Mouse (Mus musculus): Measurements from ENCODE around the gene Scnn1a. TPM values are rescaled to one million over a fixed set of nuclear protein-coding genes. Genes with fewer than 3 reads are reported as not detected.

Gene Scnn1a
- polyA plus RNA-seq, 1 experiment from 2014 or later: 1.1 TPM

DNA sequence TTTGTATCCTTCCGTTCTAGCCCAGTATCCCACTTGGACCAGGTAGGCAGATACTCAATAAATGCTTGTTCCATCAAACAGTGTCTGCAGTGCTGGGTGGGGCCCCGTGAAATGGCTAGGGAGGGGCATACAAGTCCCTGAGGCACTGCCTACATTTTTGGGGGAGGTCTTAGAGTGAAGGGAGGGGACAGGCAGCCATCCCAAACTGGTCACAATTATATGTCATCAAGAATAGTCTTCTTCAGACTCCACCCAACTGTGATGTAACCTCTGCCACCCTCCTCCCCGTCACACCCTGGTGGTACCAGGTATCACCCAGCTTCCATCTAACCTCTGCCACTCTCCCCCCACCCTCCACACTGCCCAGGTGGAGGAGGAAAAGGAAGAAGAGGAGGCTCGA is 24.4 kb downstream of the Scnn1a start:
- DNase-seq: no peak
- Histone ChIP-seq H3K4me3 (ENCODE audit: low read depth, low read length) (no peak overlapping the region), H3K27me3 (ENCODE audit: insufficient read depth, low read length) (no peaks in the 10 kb centered on the region), H3K36me3 (replicated peaks; ENCODE audit: insufficient read depth, low read length) (no peaks in the 10 kb centered on the region), H3K27ac (ENCODE audit: low read depth) (peak overlapping the region; percentile 76), H3K4me1 (ENCODE audit: insufficient read depth) (peaks cover 35% of the 10 kb centered on the region), H3K4me2 (ENCODE audit: low read depth, low read length) (0 out of 2 replicates have a peak overlapping the region, but pooled peaks have one; percentile 24), H3K9ac (replicated peaks) (no peak overlapping the region), H3K9me3 (ENCODE audit: low read length) (no peaks in the 10 kb centered on the region)
- TF ChIP-seq EP300 (IDR thresholded peaks at IDR 0.05; ENCODE audit: low read depth): no peak
- no peak for TF ChIP-seq CTCF (IDR thresholded peaks at IDR 0.05; ENCODE audit: low read depth)
- no peak for ATAC-seq
- WGBS (ENCODE audit: insufficient replicate concordance): 51% methylated on average over 4 of the region's 4 CpGs

DNA sequence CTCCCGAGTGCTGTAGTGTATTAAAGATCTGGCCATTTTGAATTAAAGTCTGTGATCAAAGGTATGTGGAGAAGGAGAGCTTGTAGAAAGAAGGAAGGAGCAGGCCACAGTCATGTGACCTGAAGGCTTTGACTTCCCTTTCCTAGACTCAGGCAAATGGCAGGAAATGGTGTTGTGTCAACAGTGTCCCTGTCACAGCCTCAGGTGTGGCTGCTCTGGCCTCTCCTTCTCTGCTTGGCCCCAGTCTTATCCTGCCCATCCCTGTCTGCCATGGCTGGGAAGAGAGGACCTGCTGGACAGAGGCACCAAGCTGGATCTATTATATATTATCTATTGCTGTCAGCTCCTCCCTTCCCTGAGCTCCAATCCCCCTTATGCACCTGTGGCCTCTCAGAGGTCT is 25.2 kb downstream of the Scnn1a start:
- DNase-seq: no peak
- TF ChIP-seq EP300 (IDR thresholded peaks at IDR 0.05; ENCODE audit: low read depth) (no peak), CTCF (IDR thresholded peaks at IDR 0.05; ENCODE audit: low read depth) (no peak)
- H3K4me3 ChIP-seq (ENCODE audit: low read depth, low read length): no peak overlapping the region
- no peaks in the 10 kb centered on the region for H3K9me3 ChIP-seq (ENCODE audit: low read length)
- ATAC-seq: peak; percentile 16
- no peak overlapping the region for H3K9ac ChIP-seq (replicated peaks)
- no peaks in the 10 kb centered on the region for H3K27me3 ChIP-seq (ENCODE audit: insufficient read depth, low read length)
- WGBS (ENCODE audit: insufficient replicate concordance): 44% methylated on average over 1 of the region's 1 CpGs
- H3K36me3 ChIP-seq (replicated peaks; ENCODE audit: insufficient read depth, low read length): no peaks in the 10 kb centered on the region
- H3K27ac ChIP-seq (ENCODE audit: low read depth): peak overlapping the region; percentile 76
- H3K4me1 ChIP-seq (ENCODE audit: insufficient read depth): peaks cover 32% of the 10 kb centered on the region
- peak overlapping the region; percentile 32 for H3K4me2 ChIP-seq (ENCODE audit: low read depth, low read length)

DNA sequence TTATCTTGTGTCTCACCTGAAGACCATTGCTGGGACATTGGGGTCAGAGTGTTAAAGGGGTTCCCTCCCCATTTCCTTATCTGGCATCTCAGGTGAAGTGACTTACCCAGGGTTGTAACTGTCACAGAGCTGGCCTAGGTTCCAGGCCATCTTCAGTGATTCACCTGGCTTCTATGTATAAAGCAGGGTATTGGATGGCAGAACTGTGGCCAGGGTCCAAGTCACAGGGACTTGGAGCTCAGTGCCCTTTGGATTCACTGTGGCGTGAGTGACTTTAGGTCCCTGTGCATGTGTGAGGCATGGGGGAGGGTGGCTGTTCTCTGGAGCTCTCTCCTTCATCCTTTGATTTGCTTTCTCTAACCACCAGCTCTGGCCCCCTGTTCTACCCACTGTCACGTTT is 25.6 kb downstream of the Scnn1a start:
- TF ChIP-seq EP300 (IDR thresholded peaks at IDR 0.05; ENCODE audit: low read depth) (no peak), CTCF (IDR thresholded peaks at IDR 0.05; ENCODE audit: low read depth) (no peak)
- H3K4me1 ChIP-seq (ENCODE audit: insufficient read depth): peaks cover 33% of the 10 kb centered on the region
- H3K4me2 ChIP-seq (ENCODE audit: low read depth, low read length): peak overlapping the region; percentile 32
- H3K27ac ChIP-seq (ENCODE audit: low read depth): peak overlapping the region; percentile 76
- WGBS (ENCODE audit: insufficient replicate concordance): 54% methylated on average over 2 of the region's 2 CpGs
- no peaks in the 10 kb centered on the region for H3K27me3 ChIP-seq (ENCODE audit: insufficient read depth, low read length)
- DNase-seq (peak; percentile 51), ATAC-seq (peak; percentile 64)
- no peaks in the 10 kb centered on the region for H3K36me3 ChIP-seq (replicated peaks; ENCODE audit: insufficient read depth, low read length)
- no peak overlapping the region for H3K4me3 ChIP-seq (ENCODE audit: low read depth, low read length)
- no peaks in the 10 kb centered on the region for H3K9me3 ChIP-seq (ENCODE audit: low read length)
- no peak overlapping the region for H3K9ac ChIP-seq (replicated peaks)

DNA sequence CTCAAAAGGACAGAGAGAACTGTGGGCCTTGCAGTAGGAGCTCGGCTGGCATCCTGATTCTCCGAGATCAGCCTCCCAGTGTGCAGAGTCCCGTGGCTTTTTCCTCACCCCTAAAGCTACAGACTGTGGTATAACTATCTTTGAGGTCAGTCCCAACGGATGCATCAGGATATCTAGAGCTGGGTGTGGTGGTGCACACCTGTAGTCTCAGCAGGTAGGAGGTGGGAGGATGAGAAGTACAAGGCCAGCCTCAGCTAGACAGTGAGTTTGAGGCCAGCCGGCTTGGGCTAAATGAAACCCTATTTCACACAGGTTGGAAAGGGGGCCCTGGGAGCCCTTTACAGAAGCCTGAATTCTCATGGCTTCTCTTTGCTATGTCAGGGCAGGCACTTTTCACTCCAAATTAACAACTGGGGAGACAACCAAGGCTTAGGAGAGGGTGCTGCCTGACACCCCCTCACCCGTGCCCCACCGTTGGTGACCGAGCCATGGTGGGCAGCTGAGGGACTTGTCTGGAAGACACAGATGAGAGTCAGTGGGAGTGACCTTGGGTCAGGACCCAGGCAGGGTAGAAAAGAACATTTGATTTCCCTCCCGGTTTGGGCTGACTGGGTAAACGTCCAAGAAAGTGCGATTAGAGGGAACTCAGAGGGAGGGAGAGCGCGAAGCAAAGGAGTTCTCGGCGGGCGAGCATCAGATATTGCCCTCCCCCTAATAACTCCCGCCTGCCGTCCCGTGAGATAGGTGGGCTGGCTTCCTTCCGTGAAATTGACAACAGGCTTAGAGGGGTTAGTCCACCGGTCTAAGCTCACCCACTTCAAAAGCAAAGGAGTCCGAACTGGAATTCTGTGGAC is 28.5 kb downstream of the Scnn1a start, which contains the start of gene Tnfrsf1a:
Tnfrsf1a (plus strand) TSS at position 642 of the 854 bp plus-strand sequence.
- peak within 1 kb of the TSS; percentile 92 for H3K9ac ChIP-seq (replicated peaks)
- H3K27ac ChIP-seq (ENCODE audit: low read depth): peak within 1 kb of the TSS; percentile 97
- 12% methylated on average over 22 of the region's 22 CpGs for WGBS (ENCODE audit: insufficient replicate concordance)
- ATAC-seq (peak; percentile 10; the same call in 1 of the 2 replicates), DNase-seq (no peak)
- peak within 1 kb of the TSS; percentile 88 for H3K4me2 ChIP-seq (ENCODE audit: low read depth, low read length)
- H3K4me3 ChIP-seq (ENCODE audit: low read depth, low read length): peak within 1 kb of the TSS; percentile 67
- no peaks in the 10 kb centered on the region for H3K27me3 ChIP-seq (ENCODE audit: insufficient read depth, low read length)
- no peaks in the 10 kb centered on the region for H3K9me3 ChIP-seq (ENCODE audit: low read length)
- no peaks in the 10 kb centered on the region; the same call in 1 of the 2 replicates for H3K36me3 ChIP-seq (replicated peaks; ENCODE audit: insufficient read depth, low read length)
- H3K4me1 ChIP-seq (ENCODE audit: insufficient read depth): peaks cover 49% of the 10 kb centered on the region
- TF ChIP-seq CTCF (IDR thresholded peaks at IDR 0.05; ENCODE audit: low read depth) (no peak), EP300 (IDR thresholded peaks at IDR 0.05; ENCODE audit: low read depth) (no peak)

DNA sequence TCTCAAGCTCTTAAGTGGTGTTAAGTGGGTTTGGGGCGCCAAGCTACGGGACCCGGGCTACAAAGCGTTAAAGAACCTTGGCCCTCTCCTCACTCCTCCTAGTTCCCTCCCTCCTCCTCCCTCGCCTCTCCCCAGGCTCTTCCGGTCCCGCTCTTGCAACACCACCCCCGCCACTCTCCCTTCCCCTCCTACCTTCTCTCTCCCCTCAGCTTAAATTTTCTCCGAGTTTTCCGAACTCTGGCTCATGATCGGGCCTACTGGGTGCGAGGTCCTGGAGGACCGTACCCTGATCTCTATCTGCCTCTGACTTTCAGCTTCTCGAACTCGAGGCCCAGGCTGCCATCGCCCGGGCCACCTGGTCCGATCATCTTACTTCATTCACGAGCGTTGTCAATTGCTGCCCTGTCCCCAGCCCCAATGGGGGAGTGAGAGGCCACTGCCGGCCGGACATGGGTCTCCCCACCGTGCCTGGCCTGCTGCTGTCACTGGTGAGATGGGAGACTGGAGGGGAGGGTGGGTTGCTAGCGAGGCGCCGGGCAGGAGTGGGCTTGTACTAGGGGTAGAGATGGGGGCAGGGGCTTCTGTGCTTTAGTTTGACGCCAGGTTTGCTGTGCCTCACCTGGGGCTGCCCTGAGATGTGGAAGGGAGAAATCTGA is 29.2 kb downstream of the Scnn1a start:
- Histone ChIP-seq H3K4me2 (ENCODE audit: low read depth, low read length) (peak overlapping the region; percentile 88), H3K9me3 (ENCODE audit: low read length) (no peaks in the 10 kb centered on the region), H3K4me1 (ENCODE audit: insufficient read depth) (peaks cover 56% of the 10 kb centered on the region), H3K27ac (ENCODE audit: low read depth) (peak overlapping the region; percentile 97), H3K9ac (replicated peaks) (peak overlapping the region; percentile 92), H3K4me3 (ENCODE audit: low read depth, low read length) (peak overlapping the region; percentile 67), H3K27me3 (ENCODE audit: insufficient read depth, low read length) (no peaks in the 10 kb centered on the region), H3K36me3 (replicated peaks; ENCODE audit: insufficient read depth, low read length) (no peaks in the 10 kb centered on the region; the same call in 1 of the 2 replicates)
- ATAC-seq (peak; percentile 76), DNase-seq (peak; percentile 77)
- under 1% methylated on average over 26 of the region's 27 CpGs for WGBS (ENCODE audit: insufficient replicate concordance)
- peak; percentile 28; the same call in 1 of the 2 replicates for TF ChIP-seq EP300 (IDR thresholded peaks at IDR 0.05; ENCODE audit: low read depth)
- TF ChIP-seq CTCF (IDR thresholded peaks at IDR 0.05; ENCODE audit: low read depth): no peak

Data from liver, postnatal 0 days (tissue).